Mouse (Mus musculus) heart, adult 9 months (tissue): ENCODE measurements around the gene Klhl7.

Experiments used
- DNase-seq, 2 experiments: peaks; one replicate each; pipeline ENCODE4 v3.0.0; 2022; ENCODE audit warnings: low spot score in 2 of 2

Gene Klhl7

GRCm38 (mm10) chr5:24172092-24172491 lies 71.7 kb downstream of the Klhl7 start:
- no peak for DNase-seq

GRCm38 (mm10) chr5:24181514-24182295 lies 81.3 kb downstream of the Klhl7 start:
- peak; percentile 6 to 20 for DNase-seq

- peak in 1 of 2 experiments; percentile 19 for DNase-seq
Observed at GRCm38 (mm10) chr5:24182296-24182734, 81.9 kb downstream of the Klhl7 start.

- no peak for DNase-seq
Observed at GRCm38 (mm10) chr5:24183096-24183495, 82.7 kb downstream of the Klhl7 start.

- DNase-seq: no peak
Observed at GRCm38 (mm10) chr5:24184011-24184410, 83.6 kb downstream of the Klhl7 start.

- DNase-seq: no peak
Observed at GRCm38 (mm10) chr5:24188476-24188875, 88.1 kb downstream of the Klhl7 start.

GRCm38 (mm10) chr5:24191821-24192220 lies 91.4 kb downstream of the Klhl7 start:
- no peak for DNase-seq

GRCm38 (mm10) chr5:24201006-24201405 lies 100.6 kb downstream of the Klhl7 start:
- DNase-seq: no peak

- no peak for DNase-seq
Observed at GRCm38 (mm10) chr5:24202492-24202891, 102.1 kb downstream of the Klhl7 start.

GRCm38 (mm10) chr5:24203266-24203665 lies 102.9 kb downstream of the Klhl7 start:
- DNase-seq: no peak

GRCm38 (mm10) chr5:24207965-24208364 lies 107.6 kb downstream of the Klhl7 start:
- DNase-seq: no peak

GRCm38 (mm10) chr5:24208505-24208904 lies 108.1 kb downstream of the Klhl7 start:
- DNase-seq: no peak
